Mouse (Mus musculus) midbrain, embryonic 14.5 days (tissue): Measurements from ENCODE around the gene Dnph1. TPM values are rescaled to one million over a fixed set of nuclear protein-coding genes. Genes with fewer than 3 reads are reported as not detected.

ENCODE experiments used
- polyA plus RNA-seq: library from polyadenylated mRNA; unstranded; fragments of >200 nt; fragmentation: Nextera tagmentation; extraction: Ambion mirVana; gene quantifications from 2 replicates; pipeline ENCODE4 v1.2.1, GENCODE M21; 2014

Dnph1 gene
- polyA plus RNA-seq, 1 experiment from 2014 or later: 20.4 TPM

Other genes starting within 250 kb of the Dnph1 start
- 89.8 and 91.0 TPM in 2 replicates for gene Polr1c, start 248.7 kb upstream of the Dnph1 start, polyA plus RNA-seq
- gene Yipf3, start 248.6 kb upstream of the Dnph1 start, polyA plus RNA-seq: 86.7 and 90.0 TPM in 2 replicates
- gene Lrrc73, start 243.2 kb upstream of the Dnph1 start, polyA plus RNA-seq: 12.0 and 17.4 TPM in 2 replicates
- gene Tjap1, start 213.7 kb upstream of the Dnph1 start, polyA plus RNA-seq: 23.5 and 24.1 TPM in 2 replicates
- gene Dlk2, start 199.3 kb upstream of the Dnph1 start, polyA plus RNA-seq: 13.7 and 22.2 TPM in 2 replicates
- gene Abcc10, start 168.4 kb upstream of the Dnph1 start, polyA plus RNA-seq: 8.5 and 9.6 TPM in 2 replicates
- 26.2 and 28.0 TPM in 2 replicates for gene Zfp318, start 113.0 kb upstream of the Dnph1 start, polyA plus RNA-seq
- gene Crip3, start 67.8 kb upstream of the Dnph1 start, polyA plus RNA-seq: 1.00 and 4.2 TPM in 2 replicates
- gene Slc22a7, start 58.3 kb upstream of the Dnph1 start, polyA plus RNA-seq: not detected in 2 replicates
- gene Ttbk1, start 9.0 kb upstream of the Dnph1 start, polyA plus RNA-seq: 6.1 and 6.2 TPM in 2 replicates
- 13.6 and 20.6 TPM in 2 replicates for gene Cul9, start 49.7 kb downstream of the Dnph1 start, polyA plus RNA-seq
- 4.2 and 5.9 TPM in 2 replicates for gene Srf, start 59.5 kb downstream of the Dnph1 start, polyA plus RNA-seq
- 19.6 and 20.0 TPM in 2 replicates for gene Ptk7, start 132.8 kb downstream of the Dnph1 start, polyA plus RNA-seq
- 32.8 and 33.4 TPM in 2 replicates for gene Klc4, start 149.3 kb downstream of the Dnph1 start, polyA plus RNA-seq
- gene Mrpl2, start 149.5 kb downstream of the Dnph1 start, polyA plus RNA-seq: 73.2 and 78.0 TPM in 2 replicates
- 32.3 and 32.9 TPM in 2 replicates for gene Cul7, start 153.6 kb downstream of the Dnph1 start, polyA plus RNA-seq
- 35.3 and 40.5 TPM in 2 replicates for gene Rrp36, start 177.6 kb downstream of the Dnph1 start, polyA plus RNA-seq
- gene Mea1, start 182.1 kb downstream of the Dnph1 start, polyA plus RNA-seq: 240 and 297 TPM in 2 replicates
- 141 and 150 TPM in 2 replicates for gene Klhdc3, start 184.2 kb downstream of the Dnph1 start, polyA plus RNA-seq
- gene Ppp2r5d, start 208.4 kb downstream of the Dnph1 start, polyA plus RNA-seq: 68.3 and 81.4 TPM in 2 replicates
- gene Pex6, start 214.8 kb downstream of the Dnph1 start, polyA plus RNA-seq: 20.2 and 24.5 TPM in 2 replicates
- 0.71 and 0.85 TPM in 2 replicates for gene Gnmt, start 232.5 kb downstream of the Dnph1 start, polyA plus RNA-seq